Mouse (Mus musculus) liver, adult (tissue): ENCODE measurements around the gene Zfp941.

Experiments used
- GATA4 ChIP-seq: IDR thresholded peaks from 2 replicates; pipeline ENCODE4 v1.6.1; 2014; ENCODE audit warnings: mild to moderate bottlenecking, low read length; ENCODE audit not compliant: insufficient replicate concordance

Gene Zfp941

GRCm38 (mm10) chr7:140847755-140848580, 26.0 kb upstream of the Zfp941 start, which contains the start of gene Odf3:
Gene Odf3 (plus strand): TSS chr7:140847805.
- no peak for TF ChIP-seq GATA4

- TF ChIP-seq GATA4, result no peak
These were observed 24.7 kb upstream of the Zfp941 start for GRCm38 (mm10) chr7:140846676-140847075.

GRCm38 (mm10) chr7:140845683-140846082, 23.7 kb upstream of the Zfp941 start:
- TF ChIP-seq GATA4, result no peak

GRCm38 (mm10) chr7:140844905-140845665, 23.1 kb upstream of the Zfp941 start, which contains the start of gene Scgb1c1:
Gene Scgb1c1 (plus strand): TSS chr7:140845547.
- TF ChIP-seq GATA4, result no peak

GRCm38 (mm10) chr7:140843806-140844205, 21.8 kb upstream of the Zfp941 start:
- no peak for TF ChIP-seq GATA4

- no peak for TF ChIP-seq GATA4
These were observed 19.1 kb upstream of the Zfp941 start for GRCm38 (mm10) chr7:140840750-140841735.

- TF ChIP-seq GATA4, result no peak
These were observed 17.6 kb upstream of the Zfp941 start for GRCm38 (mm10) chr7:140839556-140839955.

- TF ChIP-seq GATA4, result no peak
These were observed 14.5 kb upstream of the Zfp941 start for GRCm38 (mm10) chr7:140836243-140837115.

GRCm38 (mm10) chr7:140835758-140836087, 13.7 kb upstream of the Zfp941 start:
- TF ChIP-seq GATA4, result peak; percentile 38; the same call in 1 of the 2 replicates

GRCm38 (mm10) chr7:140834968-140835757, 13.2 kb upstream of the Zfp941 start, which contains the start of gene Urah:
Gene Urah (plus strand): TSS chr7:140835018.
- no peak for TF ChIP-seq GATA4

GRCm38 (mm10) chr7:140833341-140833740, 11.4 kb upstream of the Zfp941 start:
- TF ChIP-seq GATA4, result no peak

GRCm38 (mm10) chr7:140831447-140831846, 9.5 kb upstream of the Zfp941 start:
- TF ChIP-seq GATA4, result no peak

GRCm38 (mm10) chr7:140828171-140828881, 6.3 kb upstream of the Zfp941 start:
- TF ChIP-seq GATA4, result no peak

GRCm38 (mm10) chr7:140822731-140823130, 753 bp upstream of the Zfp941 start:
- TF ChIP-seq GATA4, result no peak
